Mouse (Mus musculus): ENCODE results near the gene Add2.

DNA sequence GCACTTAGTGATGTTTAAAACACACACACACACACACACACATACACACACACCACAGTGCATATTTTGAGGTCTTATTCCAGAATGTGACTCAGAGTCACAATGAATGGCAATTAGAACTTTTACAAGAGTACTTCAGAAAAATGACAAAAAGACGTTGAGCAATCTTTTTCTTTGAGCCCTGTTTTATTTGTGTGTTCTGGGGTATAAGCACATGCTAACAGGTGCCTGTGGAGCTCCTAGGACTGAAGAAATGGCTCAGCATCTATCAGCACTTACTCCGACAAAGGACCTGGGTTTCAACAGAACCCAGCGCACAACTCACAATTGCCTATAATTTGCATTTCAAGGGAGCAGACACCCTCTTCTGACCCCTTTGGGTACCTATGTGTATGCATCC lies 135.5 kb downstream of the Add2 start:
- no peak for TF ChIP-seq POLR2A (IDR thresholded peaks at IDR 0.05; ENCODE audit: control insufficient read depth, low read depth, low read length)
- no peak for TF ChIP-seq CTCF (IDR thresholded peaks at IDR 0.05; ENCODE audit: control insufficient read depth, insufficient read depth, insufficient replicate concordance, low read depth, low read length)
